Mouse (Mus musculus): ENCODE measurements around the gene Dusp18.
"Not testable (repeated sequence)": the region's sequence is repeated elsewhere in the genome, so short reads cannot be mapped to it uniquely, and the experiment has no call there.

Dusp18 gene

DNA sequence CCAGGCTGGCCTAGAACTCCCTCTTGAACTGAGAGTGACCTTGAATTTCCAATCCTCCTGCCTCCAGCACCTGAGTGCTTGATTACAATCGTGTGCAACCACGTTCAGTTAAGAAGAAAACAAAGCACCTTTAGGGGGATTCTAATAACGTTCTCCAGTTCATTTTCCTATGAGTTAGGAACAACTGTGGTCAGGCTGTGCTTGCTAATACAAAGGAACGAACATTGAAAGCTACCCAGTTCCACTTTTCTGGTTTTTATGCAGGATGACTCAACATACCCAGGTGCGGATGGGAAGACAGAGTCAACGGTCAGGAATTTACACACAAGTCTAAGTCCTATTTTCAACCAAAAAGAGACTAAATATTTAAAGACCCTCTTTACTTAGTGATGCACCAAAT is 1.1 kb upstream of the Dusp18 start:
- DNase-seq (ENCODE audit: low spot score) = no peak

DNA sequence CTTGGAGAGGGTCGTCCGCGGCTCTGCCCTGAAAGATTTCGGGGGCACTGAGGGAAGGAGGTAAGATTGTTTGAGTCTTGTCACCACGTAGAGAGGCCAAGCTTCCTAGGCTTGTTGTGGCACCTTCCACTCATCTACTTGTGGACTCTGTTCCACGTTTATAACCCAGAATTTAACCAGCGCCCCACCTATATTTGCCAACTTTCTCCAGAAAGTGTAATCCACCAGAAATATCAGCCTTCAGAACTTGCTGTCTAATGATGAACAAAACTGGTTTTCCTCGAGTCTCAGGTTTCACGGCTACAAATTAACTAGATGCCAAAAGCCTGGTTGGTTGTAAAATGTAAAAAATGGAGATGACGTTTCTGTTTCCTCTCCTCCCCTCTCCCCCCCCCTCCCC is 418 bp downstream of the Dusp18 start:
- no peak for DNase-seq (ENCODE audit: low spot score)

DNA sequence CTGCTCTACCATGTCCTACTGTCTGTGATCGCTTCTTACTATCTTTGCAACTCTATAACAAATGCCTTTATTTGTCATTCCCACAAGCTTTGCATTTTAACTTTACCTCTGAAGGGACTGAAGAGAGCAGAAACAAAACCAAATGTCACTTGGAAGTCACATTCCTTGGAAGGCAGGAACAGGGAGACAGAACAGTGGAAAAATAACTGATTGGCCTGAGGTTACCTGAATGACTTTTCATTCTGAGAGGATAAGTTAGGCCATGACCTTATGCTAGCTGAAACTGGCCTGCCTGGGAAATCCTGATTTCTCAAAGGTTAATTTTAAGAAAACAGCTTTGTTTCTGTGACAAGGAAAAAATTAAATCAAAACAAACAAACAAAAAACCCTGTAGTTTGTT is 893 bp downstream of the Dusp18 start:
- no peak for DNase-seq (ENCODE audit: low spot score)

GRCm38 (mm10) chr11:3900296-3900695 is 5.3 kb downstream of the Dusp18 start:
- no peak for DNase-seq (ENCODE audit: low spot score)

GRCm38 (mm10) chr11:3902516-3902915 is 7.5 kb downstream of the Dusp18 start:
- no peak for DNase-seq (ENCODE audit: low spot score)

- DNase-seq (ENCODE audit: low spot score) = peak; percentile 74
Measured at GRCm38 (mm10) chr11:3903046-3903445, 8.0 kb downstream of the Dusp18 start.

- DNase-seq (ENCODE audit: low spot score) = no peak
Measured at GRCm38 (mm10) chr11:3904673-3905072, 9.6 kb downstream of the Dusp18 start.

DNA sequence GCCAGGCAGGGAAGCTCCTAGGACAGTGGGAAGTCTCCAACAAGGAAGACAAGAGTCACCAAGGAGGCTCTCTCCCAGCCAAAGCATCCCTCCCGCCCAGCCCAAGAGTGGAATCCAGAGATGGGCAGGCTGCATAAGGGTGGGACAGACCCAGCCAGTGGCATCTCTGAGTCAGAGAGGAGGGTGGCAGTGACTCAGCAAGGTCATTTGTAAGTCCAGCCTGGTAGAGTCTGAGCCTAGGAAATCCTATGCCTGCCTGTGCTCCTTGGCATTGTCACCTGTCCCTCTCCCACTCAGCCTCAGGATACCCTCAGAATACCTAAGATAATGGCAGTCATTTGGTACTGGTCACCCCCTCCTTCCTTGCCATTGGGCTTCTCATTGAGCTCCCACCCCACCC is 10.4 kb downstream of the Dusp18 start:
- DNase-seq (ENCODE audit: low spot score) = no peak

- no peak for DNase-seq (ENCODE audit: low spot score)
Measured at GRCm38 (mm10) chr11:3909236-3909635, 14.2 kb downstream of the Dusp18 start.

- DNase-seq (ENCODE audit: low spot score) = no peak
Measured at GRCm38 (mm10) chr11:3910513-3911310, 15.7 kb downstream of the Dusp18 start.

- not testable (repeated sequence) for DNase-seq (ENCODE audit: low spot score)
Measured at GRCm38 (mm10) chr11:3911440-3911839, 16.4 kb downstream of the Dusp18 start.

DNA sequence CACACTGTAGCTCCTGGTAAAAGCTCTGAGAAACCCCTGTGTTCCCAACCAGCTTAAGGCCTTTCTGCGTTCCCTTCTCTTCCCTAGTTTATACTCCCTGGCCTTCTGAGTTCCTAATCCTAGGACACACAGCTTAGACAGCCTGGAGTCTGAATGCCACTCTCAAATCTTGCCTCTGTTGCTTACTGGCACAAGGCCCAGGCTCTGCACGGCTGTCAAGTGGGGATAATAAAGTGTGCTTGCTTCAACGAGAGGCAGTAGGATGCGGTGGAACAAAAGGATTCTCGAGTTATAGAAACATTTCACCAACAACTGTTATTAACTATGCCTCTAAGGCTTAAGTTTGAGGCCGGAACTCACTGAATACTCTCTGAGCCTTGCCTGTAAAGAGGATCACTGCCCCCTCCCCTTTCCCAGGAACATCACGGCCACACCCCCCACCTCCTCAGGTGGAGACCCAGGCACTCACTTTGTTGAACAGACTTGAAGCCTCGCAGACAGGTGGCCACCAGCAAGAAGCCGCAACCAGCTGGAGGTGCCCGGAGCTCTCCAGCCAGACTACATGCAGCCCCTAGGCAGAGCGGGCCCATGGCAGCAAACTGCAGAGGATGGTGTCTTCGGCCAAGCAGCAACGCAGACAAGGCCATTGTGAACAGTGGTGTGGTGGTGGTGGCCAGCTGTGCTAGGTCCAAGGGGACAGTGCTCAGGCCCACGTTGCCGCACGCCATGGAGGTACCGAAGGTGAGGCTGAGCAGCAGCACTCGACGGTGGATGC is 17.2 kb downstream of the Dusp18 start:
- no peak for DNase-seq (ENCODE audit: low spot score)

- peak; percentile 39 for DNase-seq (ENCODE audit: low spot score)
Measured at GRCm38 (mm10) chr11:3912875-3913271, 17.8 kb downstream of the Dusp18 start.

- DNase-seq (ENCODE audit: low spot score) = peak; percentile 92
Measured at GRCm38 (mm10) chr11:3913316-3914108, 18.5 kb downstream of the Dusp18 start.

DNA sequence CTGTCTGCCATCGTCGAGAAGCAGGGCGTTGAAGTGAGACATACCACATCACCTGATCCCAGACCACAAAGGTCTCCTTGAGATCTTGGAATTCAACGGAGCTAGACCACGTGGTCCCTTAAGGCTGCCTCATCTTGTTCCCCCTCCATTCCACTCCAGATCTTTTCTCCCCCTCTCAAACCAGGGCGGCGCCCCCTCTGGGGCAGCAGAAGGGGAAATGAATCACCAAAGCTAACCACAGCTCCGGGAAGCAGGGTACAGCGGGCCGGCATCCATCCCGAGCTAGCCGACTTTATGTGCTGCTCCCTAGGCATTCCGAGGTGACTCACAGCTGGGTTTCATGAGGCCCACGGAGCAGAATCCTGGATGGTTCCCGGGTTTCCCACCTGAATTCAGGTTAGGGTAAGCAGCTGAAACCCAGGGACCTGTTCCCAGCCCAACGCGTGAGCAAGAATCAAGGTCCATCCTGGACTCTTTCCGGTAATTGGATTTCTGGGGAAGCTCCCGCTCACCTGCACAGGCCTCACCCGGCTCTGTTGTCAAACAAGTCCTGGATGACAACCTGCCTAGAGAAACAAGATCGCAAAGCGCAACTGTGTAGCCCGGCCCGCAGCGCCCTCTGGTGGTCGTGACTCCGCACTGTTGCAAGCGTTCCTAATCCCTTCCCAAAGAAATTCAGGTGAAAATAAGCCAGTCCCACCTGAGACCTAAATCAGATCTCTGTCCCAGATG is 19.2 kb downstream of the Dusp18 start, which contains the start of gene Slc35e4:
Slc35e4 (minus strand) TSS at position 556 of the 732 bp plus-strand sequence.
- peak; percentile 72 for DNase-seq (ENCODE audit: low spot score)

DNA sequence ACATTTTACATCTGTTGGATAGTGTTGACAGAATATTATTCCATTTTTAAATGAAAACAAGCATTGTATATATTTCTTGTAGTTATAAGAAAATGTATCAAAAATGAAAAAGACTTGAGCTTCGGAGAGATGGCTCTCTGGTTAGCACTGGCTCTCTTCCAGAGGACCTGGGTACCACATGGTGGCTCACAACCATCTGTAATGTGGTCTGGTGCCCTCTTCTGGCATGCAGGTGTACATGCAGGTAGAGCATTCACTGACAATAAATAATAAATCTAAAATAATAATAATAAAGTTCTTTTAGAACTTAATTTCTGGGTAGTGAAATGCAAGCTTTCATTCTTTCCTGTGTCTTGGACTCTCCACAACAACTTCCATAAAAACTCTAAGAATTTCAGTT is 23.7 kb downstream of the Dusp18 start:
- DNase-seq (ENCODE audit: low spot score) = no peak

DNA sequence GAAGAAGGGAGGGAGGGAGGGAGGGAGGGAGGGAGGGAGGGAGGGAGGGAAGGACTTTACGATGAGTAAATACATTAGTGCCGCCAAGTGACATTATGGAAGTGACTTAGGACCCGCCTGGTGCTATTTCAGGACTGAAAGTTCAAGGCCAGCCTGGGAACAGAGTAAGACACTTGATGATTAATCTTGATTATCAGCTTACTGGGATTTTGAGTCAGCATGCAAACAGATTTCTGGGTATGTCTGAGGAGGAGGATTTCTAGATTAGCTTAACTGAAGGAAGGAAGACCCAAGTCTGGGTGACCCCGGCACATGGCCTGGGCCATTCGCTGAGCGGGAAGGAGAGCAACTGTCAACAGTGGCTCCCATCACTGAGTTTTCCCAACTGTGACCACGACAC is 25.4 kb downstream of the Dusp18 start:
- DNase-seq (ENCODE audit: low spot score) = no peak

DNA sequence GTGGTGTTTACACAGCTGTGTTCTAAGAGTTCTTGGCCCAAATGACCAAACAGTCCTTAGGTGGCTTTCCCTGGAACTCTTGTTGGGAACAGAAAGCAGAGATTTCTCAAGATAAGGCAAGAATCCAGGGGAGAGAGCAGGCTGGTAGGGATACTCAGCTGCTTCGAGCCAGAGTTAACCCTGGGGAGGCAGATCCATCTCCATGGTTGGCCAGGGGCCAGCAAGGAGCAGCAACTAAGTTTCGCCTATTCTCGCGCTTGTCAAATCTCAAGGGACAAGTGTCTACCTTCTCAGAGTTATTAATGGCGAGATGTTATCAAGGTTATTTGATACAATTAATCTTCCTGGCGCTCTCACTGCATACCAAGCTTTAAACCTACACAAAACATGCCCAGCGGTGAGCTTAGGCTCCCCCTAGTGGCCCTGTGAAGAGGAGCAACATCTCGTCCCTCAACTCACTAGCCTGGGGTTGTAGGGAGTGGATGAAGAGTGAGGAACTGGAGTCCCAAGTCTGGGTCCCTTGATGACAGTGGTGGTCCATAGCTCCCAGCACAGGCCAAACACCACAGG is 26.3 kb downstream of the Dusp18 start:
- peak; percentile 39 for DNase-seq (ENCODE audit: low spot score)

- DNase-seq (ENCODE audit: low spot score) = no peak
Measured at GRCm38 (mm10) chr11:3922115-3922514, 27.1 kb downstream of the Dusp18 start.

- DNase-seq (ENCODE audit: low spot score) = no peak
Measured at GRCm38 (mm10) chr11:3922731-3923130, 27.7 kb downstream of the Dusp18 start.

- DNase-seq (ENCODE audit: low spot score) = no peak
Measured at GRCm38 (mm10) chr11:3925916-3926315, 30.9 kb downstream of the Dusp18 start.

Data from ovary, postnatal 36 days (tissue).